Mouse (Mus musculus) adrenal gland, adult 8-10 months (tissue): ENCODE results near the gene Slc13a1. TPM values are rescaled to one million over a fixed set of nuclear protein-coding genes. Genes with fewer than 3 reads are reported as not detected.

Experiments used
- DNase-seq: peaks from one replicate; pipeline ENCODE4 v3.0.0; 2022
- microRNA-seq, 2 experiments: library from miRNA; unstranded; fragments of <30 nt; microRNA quantifications; one replicate each; pipeline ENCODE4 v1.2.0; 2022
- total RNA-seq, 4 experiments: library from RNA; stranded (reverse); gene quantifications; 2 replicates each; pipeline ENCODE4 v1.2.4; 2022

The Slc13a1 gene
- total RNA-seq, 4 experiments from 2014 or later: 0.09 to 0.19 (median 0.17) TPM; not detected in 1

DNA sequence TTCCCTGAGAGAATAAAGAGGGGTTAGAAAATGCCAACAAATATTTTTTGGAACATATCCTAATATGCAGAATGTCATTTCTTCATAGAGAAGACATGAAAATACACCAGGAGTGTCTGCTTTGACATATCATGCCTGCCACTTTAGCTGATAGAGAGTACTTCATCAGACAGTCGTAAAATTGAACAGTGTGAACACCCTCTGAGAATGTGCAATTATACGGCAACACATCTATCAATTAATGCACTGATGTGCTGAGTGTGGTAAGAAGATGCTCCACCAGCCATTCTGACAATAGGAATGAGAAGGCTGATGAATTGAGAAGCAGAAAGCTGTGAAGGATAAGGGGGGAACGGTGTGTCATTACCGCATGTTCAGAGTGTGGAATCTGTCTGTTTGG, 95.1 kb downstream of the Slc13a1 start:
- no peak for DNase-seq

DNA sequence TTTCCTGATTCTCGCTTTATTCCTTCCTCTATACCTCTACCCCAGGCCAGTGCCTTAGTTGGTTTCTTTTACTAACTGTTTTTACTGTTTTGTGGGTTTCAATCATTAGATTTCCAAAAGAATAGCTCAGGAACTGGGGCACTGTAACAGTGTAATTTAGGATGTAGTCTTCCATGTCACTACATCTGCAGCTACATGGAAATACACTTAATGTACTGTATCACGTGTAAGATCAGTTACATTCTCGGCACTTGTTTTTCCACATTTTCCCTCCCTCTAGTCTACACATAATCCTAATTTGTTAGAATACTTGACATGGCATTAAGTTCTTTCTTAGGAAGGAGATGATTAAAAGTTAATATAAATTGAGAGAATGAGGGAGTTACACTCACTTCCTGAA, 108.1 kb downstream of the Slc13a1 start:
- DNase-seq: no peak

DNA sequence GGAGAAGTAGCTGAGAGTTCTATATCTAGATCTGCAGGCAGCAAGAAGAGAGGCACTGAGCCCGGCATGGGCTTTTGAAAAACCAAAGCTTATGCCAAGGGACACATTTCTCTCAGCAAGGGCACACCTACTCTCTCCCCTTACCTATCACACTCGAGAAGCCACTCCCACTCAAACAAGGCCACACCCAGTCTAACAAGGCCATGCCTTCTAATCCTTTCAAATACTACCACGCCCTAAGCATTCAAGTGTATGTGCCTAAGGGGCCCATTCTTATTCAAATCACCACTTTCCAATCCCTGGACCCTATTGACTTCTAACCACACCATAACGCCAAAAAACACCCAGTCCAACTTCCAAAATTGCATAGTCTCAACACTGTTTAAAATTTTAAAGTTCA, 112.8 kb downstream of the Slc13a1 start:
- DNase-seq: no peak

DNA sequence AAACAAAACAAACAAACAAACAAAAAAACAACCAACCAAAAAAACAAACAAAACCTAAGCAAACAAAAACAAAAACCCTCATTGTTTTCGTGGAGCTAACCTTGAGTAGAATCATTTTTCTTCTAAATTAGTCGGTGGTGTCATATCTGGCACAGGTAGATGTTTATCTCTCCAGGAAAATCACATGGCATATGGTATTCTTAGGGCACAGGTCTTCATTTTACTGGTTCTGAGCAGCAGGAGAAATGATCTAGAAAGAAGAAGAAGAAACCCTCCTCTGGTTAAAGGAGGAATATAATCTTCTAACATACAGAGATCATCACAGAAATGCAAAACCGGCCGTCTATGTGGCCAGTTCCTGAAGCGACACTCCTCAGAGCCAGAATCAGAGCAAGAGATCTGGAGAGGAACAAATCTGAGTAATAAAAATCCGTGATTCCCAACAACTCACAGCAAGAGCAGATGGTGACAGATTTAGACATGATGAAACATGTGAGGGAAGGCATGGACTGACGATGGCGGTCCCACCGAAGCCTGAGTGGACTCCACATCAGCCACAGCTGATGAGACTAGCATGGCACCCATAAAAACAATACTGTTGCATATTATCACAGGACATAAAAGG, 113.7 kb downstream of the Slc13a1 start:
- DNase-seq: no peak

DNA sequence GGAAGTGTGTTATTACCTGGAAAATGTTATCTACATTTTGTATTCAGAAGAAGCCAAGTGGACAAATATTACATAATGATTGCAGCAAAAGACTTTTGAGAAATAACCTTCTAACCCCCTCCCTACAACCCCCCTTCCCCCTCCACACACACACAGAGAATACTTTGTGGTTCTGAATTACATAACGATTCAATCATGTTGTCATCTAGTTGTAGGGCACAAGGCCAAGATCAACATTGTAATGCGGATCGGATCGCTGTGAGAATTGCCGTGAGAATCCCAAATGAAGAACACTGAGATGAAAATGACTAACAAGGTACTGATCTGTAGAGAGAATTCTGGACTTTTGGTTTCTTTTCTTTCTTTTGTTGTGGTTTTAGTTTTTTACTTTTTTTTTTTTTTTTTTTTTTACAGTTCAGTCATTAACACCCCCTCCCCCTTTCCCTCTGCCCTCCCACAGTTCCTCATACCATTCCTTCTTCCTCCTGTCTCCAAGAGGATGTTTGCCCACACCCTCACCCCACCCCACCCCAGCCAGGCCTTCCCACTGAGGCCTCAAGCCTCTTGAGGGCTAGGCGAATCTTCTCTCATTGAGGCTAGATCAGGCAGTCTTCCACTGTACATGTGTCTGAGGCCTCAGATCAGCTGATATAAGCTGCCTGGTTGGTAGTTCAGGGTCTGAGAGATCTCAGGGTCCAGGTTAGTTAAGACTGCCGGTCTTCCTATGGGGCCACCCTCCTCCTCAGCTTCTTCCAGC, 120.7 kb downstream of the Slc13a1 start:
- peak; percentile 6 for DNase-seq

DNA sequence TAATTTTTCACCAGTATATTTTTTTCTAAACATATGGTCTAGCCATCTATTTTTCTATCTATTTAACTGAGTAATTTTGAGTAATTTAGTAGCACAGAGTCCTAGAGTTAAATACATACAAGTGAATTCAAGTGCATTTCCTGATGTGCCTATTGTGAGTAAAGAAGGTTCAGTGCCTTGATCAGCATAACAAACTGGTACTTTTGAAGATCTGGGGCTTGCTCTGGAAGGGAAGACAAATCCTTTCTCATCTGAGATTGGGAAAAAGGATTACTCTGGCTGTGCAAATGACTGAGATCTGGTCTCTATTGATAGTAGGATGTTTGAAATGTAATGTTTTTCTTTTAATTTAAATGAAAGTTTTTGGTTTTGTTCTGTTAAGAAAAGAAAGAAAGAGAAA, 124.4 kb downstream of the Slc13a1 start:
- no peak for DNase-seq

Small RNAs within 50 kb of the gene (microRNA-seq; reads per million reads assigned to microRNA genes)
- 0 reads per million in 2 experiments for gene Gm26386

Other genes with a start within 250 kb of the Slc13a1 start
- gene Tas2r118, start 198.0 kb downstream of the Slc13a1 start, total RNA-seq: not detected